Mouse (Mus musculus) gastrocnemius, adult 18-20 months (tissue): ENCODE data around the gene Ddx54. TPM values are rescaled to one million over a fixed set of nuclear protein-coding genes. Genes with fewer than 3 reads are reported as not detected.

Experiments
- DNase-seq: peaks from one replicate; pipeline ENCODE4 v3.0.0; 2021; ENCODE audit warnings: low spot score
- total RNA-seq, 2 experiments: library from RNA; stranded (reverse); gene quantifications; 2 replicates each; pipeline ENCODE4 v1.2.3; 2021

The Ddx54 gene
- total RNA-seq, 2 experiments from 2014 or later, result 15.8 to 15.9 TPM

GRCm38 (mm10) chr5:120609246-120609775 is 3.2 kb upstream of the Ddx54 start:
- no peak for DNase-seq

GRCm38 (mm10) chr5:120610906-120611305 is 1.6 kb upstream of the Ddx54 start:
- no peak for DNase-seq

GRCm38 (mm10) chr5:120611416-120611815 is 1.1 kb upstream of the Ddx54 start:
- no peak for DNase-seq

DNA sequence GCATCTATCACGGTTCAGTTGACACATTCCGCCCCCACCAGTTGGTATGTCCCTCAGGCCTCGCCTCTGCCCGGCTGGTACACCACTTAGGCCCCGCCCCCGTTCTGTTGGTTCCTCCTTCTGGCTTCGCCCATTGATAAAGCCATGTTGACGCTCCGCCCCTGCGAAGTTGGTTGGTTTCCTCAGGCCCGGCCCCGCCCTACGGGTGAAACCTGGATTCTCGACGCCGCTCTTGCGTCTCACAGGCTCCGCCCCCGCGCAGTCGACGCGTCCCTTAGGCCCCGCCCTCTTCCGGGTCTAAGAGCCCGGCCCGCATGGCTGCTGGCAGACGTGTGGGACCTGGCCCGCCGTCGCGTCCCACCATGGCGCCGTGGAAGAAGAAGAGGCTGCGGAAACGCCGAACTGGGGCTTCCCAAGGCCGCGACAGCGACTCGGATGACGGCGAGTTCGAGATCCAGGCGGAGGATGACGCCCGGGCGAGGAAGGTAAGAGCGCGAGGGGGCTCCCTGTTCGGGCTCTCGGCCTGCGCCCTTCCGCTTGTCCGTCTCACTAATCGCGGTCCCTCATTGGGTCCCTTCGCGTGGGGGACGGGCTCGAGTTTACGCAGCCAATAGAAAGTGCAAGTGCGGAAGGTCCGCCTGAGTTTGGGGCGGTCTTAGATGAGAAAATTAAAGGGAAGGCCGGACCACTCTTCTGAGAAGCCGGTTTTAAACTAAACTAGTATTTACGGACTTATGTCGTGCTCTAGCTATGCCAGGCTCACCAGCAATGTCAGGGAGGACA is 474 bp downstream of the Ddx54 start:
- DNase-seq, result peak; percentile 100

DNA sequence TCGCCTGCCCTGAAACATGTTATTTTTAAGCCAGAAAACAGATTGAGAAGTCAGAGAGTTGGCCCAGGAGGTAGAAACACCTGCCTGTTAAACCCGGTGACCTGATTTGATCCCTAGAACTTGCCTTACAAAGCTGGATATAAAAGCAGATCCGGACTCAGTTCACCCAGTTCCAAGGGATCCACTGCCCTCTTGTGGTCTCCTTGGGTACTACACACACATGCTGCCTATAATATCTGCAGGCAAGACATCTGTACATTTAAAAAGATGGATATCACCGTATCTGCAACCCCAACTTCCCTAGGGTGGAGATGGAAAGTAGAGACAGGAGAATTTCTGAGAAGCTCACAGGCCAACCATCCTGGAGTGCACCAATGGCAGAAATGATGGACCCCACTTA is 3.4 kb downstream of the Ddx54 start:
- no peak for DNase-seq

GRCm38 (mm10) chr5:120618778-120619177 is 6.2 kb downstream of the Ddx54 start:
- no peak for DNase-seq

GRCm38 (mm10) chr5:120619201-120619600 is 6.7 kb downstream of the Ddx54 start:
- no peak for DNase-seq

- DNase-seq, result peak; percentile 69
Observed at GRCm38 (mm10) chr5:120620375-120621077, 8.0 kb downstream of the Ddx54 start.

GRCm38 (mm10) chr5:120621078-120621765 is 8.7 kb downstream of the Ddx54 start:
- DNase-seq, result no peak

DNA sequence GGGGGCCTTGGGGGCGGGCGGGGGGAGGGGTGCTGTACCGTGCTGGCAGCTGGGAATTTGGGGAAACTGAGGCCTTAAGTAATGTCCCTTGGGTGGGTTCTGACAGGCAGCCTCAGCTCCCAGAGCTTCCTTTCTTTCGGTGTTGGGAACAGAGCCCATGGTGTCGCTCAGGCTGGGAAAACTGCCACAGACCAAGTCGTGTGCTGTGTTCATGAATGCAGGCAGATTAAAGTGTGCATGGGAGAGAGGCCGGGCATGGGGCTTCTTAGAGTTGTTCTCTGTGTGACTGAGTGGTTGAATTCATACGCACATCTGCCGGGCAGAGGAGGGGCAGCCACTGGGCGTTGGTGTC is 9.3 kb downstream of the Ddx54 start:
- no peak for DNase-seq

DNA sequence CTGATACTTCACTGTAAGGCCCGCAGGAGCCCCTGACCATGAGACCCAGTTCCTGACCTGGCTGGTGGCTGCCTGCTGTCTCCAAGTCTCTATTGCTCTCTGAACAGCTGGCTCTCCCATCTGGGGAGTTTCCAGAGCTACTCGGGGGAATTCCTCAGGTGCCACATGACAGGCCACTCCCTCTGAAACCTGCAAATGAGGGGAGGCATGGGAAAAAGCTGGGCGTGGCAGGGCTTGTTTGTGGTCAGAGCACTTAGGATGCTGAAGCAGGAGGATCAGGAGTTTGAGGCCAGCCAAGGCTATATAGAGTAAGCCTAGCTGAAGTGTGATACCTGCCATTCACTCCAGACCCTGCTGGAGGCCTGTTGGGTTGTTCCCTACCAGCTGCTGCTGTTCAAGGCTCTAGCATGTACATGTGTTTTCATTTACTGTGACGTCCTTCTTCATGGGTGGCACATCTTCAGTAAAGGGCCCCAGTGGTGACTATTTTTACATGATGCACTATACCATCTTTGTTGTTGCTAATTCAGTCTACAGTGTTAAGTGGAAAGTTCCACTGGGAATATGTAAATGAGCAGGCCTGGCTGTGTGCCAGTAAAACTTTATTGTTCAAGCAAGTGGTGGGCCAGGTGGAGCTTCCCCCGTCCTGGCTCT is 9.8 kb downstream of the Ddx54 start:
- DNase-seq, result no peak

- DNase-seq, result no peak
Observed at GRCm38 (mm10) chr5:120624427-120624826, 11.9 kb downstream of the Ddx54 start.

- no peak for DNase-seq
Observed at GRCm38 (mm10) chr5:120626399-120626798, 13.9 kb downstream of the Ddx54 start.

DNA sequence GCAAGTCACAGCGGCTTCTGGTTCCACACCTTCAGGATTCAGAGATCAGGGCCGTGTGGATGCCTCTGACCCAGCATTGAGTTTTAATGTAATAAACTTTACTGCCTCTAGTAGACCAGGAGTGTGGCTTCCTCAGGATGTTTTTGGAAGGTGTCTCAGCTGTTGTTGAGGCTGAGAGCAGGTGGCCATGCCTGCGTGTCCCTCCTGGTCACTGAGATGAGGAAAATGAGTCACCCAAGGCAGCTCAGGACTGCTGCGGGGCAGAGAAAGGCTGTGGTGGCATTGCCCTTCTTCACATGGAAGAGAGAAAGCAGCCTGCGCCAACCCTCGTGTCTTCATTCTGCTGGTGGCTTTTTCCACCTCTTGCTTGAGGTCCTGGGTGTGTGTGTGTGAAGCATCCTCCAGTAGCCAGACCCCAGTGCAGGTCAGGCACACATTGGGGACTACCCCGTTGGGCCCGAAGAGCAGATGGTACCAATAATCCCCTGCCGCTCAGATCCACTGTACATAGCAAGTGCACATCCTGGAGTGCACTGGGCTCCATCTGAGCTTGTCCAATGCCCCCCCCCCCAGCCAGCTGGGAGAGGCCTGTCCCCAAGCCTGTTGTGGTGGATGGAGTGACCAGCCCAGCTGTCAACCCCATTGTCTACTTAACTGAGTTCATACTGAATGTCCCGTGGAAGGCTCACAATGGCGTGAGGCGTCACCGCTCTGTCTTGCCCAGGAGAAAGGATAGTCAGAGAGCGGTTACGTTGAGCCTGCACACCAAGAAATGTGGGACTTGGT is 15.2 kb downstream of the Ddx54 start:
- DNase-seq, result no peak

DNA sequence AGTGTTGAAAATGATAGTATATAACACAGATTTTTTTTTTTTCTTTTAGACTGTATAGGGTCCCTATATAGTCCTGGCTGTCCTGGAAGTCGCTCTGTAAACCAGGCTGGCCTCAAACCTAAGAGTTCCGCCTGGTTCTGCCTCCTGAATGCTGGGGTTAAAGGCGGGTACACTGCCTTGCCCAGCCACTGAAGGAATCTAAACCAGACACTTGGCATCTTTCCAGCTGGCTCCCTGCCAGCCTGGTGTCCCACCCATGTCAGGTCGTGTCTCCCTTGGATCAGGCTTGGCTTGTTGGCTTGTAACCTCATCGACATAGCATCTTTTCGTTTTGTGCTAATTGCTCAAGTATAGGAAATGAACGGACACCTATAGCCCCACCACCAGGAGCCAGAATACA is 16.1 kb downstream of the Ddx54 start:
- no peak for DNase-seq

- DNase-seq, result no peak
Observed at GRCm38 (mm10) chr5:120631128-120631527, 18.6 kb downstream of the Ddx54 start.

DNA sequence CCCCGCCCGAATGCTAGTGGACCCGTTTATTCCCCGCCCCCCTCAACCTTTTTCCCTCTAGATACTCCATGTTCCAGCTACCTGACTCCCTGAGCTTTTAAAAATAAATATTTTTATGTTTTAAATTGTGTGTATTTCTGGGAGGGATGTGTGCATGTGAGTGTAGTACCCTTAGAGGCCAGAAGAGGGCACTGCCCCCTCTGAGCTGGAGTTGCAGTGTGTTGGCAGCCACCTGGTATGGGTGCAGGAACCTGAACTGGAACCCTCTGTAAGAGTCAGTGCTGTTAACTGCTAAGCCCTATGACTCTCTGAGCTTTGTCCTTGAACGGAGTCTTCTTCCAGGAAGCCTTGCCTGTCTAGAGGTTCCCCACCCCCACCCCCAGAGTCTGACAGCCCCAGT is 19.4 kb downstream of the Ddx54 start:
- DNase-seq, result no peak

DNA sequence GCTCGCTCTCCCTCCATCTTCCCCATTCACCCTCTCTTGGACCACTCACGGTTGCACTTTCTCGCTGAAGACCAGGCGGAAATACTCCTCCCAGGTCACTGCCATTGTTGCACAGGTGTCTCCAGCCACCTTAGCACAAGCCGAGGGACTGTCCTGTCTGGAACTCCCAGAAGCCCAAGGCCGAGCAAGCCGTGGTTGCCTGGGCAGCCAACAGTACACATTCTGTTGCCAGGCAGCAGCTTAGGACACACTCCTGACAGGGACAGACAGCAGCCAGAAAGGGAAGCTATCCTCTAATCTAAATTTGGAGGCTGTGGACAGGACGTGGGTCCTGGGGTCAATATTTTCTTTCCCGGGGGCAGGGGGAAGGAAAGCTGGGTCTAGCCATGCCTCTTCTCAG is 21.6 kb downstream of the Ddx54 start, which contains the start of gene Cfap73:
Gene Cfap73 (minus strand): TSS at position 105 of the 400 bp plus-strand sequence.
- DNase-seq, result no peak

- no peak for DNase-seq
Observed at GRCm38 (mm10) chr5:120634860-120635259, 22.3 kb downstream of the Ddx54 start.

DNA sequence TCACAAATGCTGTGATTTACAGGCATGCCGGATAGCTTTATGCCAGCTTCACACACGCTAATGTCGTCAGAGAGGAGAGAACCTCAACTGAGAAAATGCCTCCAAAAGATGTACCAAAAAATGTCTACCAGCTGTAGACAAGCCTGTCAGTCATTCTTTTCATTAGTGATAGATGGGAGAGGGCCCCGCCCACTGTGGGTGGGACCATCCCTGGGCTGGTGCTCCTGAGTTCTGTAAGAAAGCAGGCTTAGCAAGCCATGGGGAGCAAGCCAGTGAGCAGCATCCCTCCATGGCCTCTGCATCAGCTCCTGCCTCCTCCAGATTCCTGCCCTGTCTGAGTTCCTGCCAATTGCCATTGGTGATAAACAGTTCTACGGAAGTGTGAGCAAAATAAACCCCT is 23.1 kb downstream of the Ddx54 start:
- no peak for DNase-seq

- DNase-seq, result no peak
Observed at GRCm38 (mm10) chr5:120640094-120640493, 27.6 kb downstream of the Ddx54 start.
